In the genomic region with DNA sequence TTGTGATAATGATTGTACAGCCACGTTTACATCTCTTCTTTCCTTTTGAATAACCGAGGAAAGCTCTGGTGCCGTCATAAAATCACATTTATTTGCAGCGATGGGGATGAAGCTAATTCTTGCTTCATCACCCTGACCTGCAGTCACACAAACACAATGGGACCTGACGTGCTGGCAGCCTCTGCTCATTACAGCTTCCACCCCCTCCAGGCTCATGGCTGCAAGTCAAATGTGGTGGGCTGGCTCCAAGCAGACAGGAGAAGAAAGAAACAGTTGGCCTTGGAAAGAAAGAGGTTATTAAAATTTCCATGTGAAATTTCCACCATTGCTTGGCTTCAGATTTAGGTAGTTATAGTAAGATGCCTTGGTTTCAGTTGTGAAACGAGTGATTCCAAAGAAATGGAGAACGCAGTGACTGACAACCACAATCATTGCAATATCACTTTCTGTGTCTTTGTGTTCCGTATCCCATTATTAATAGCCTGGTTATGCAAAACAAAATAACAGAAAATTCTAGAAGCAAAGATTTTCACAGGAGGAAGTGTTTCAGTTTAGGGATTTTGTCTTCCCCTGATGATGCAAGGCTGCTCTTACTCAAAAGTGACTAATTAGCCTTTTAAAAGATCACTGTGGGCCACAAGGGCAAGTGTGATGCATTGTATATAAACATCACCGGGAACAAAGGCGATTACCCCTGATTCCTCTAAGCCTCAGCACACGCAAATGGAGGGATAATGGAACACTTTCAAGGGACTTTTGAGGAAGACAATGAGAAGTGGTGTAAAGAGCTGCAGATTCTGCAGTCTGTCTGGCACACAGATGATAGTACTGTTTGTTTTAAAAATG, we compare ENCODE assay signal across 8 mouse cellular contexts.
DNase-seq lines count a peak whose midpoint lies in the region; ATAC-seq and TF ChIP-seq lines count a peak whose summit lies in the region.

No protein-coding gene starts in this region.

- H3K79me2 ChIP-seq in liver, adult 2 months (ENCODE audit: control insufficient read depth, insufficient read depth, low read length): no peaks in the 10 kb centered on the region

- H3K9ac ChIP-seq in liver, adult 2 months (ENCODE audit: low read depth, low read length): no peak overlapping the region
- H3K9ac ChIP-seq in liver, embryonic 12.5 days: no peak overlapping the region
- H3K9ac ChIP-seq in hindbrain, embryonic 14.5 days: peak overlapping the region; percentile 18; the same call in 1 of the 2 replicates
- no peak overlapping the region for H3K9ac ChIP-seq in midbrain, embryonic 15.5 days

- peak; percentile 16 for DNase-seq in liver, adult 2 months (ENCODE audit: extremely low read depth, low read depth, low spot score)
- DNase-seq in embryo, embryonic 10.5 days (ENCODE audit: low spot score): peak; percentile 53
- peak; percentile 61 for DNase-seq in hindbrain, embryonic 14.5 days (ENCODE audit: low spot score)
- no peak for DNase-seq in thymus, adult 18-20 months
- no peak for DNase-seq in urinary bladder, postnatal 10 days (ENCODE audit: low spot score)
- no peak for DNase-seq in urinary bladder, adult 18-20 months (ENCODE audit: low spot score in 2 of 2)

- TF ChIP-seq CTCF in liver, adult 2 months (IDR thresholded peaks at IDR 0.05; ENCODE audit: low read depth, low read length): no peak

- H3K27me3 ChIP-seq in liver, adult 2 months (ENCODE audit: control insufficient read depth, insufficient read depth, low read length): no peaks in the 10 kb centered on the region
- H3K27me3 ChIP-seq in liver, embryonic 12.5 days (replicated peaks): no peaks in the 10 kb centered on the region
- H3K27me3 ChIP-seq in hindbrain, embryonic 14.5 days (ENCODE audit: control insufficient read depth, insufficient read depth, low read length): no peaks in the 10 kb centered on the region
- H3K27me3 ChIP-seq in midbrain, embryonic 15.5 days (replicated peaks): no peaks in the 10 kb centered on the region

- no peaks in the 10 kb centered on the region for H3K36me3 ChIP-seq in liver, adult 2 months (ENCODE audit: control insufficient read depth, insufficient read depth, low read length)
- H3K36me3 ChIP-seq in liver, embryonic 12.5 days: no peaks in the 10 kb centered on the region
- H3K36me3 ChIP-seq in hindbrain, embryonic 14.5 days (replicated peaks; ENCODE audit: control insufficient read depth, insufficient read depth): no peaks in the 10 kb centered on the region
- no peaks in the 10 kb centered on the region for H3K36me3 ChIP-seq in midbrain, embryonic 15.5 days (replicated peaks)

- 56% methylated on average over 11 of the region's 11 CpGs for WGBS in liver, adult 2 months
- WGBS in liver, embryonic 12.5 days (ENCODE audit: insufficient replicate concordance): 50% methylated on average over 11 of the region's 11 CpGs
- WGBS in hindbrain, embryonic 14.5 days: 11% methylated on average over 11 of the region's 11 CpGs
- 11% methylated on average over 11 of the region's 11 CpGs for WGBS in midbrain, embryonic 15.5 days

- 0 out of 2 replicates have a peak, but pooled peaks cover 3% of the 10 kb centered on the region for H3K4me1 ChIP-seq in liver, adult 2 months (ENCODE audit: control insufficient read depth, insufficient read depth, low read length)
- no peaks in the 10 kb centered on the region for H3K4me1 ChIP-seq in liver, embryonic 12.5 days
- peaks cover 26% of the 10 kb centered on the region for H3K4me1 ChIP-seq in hindbrain, embryonic 14.5 days (replicated peaks; ENCODE audit: control insufficient read depth, insufficient read depth, low read length)
- peaks cover 24% of the 10 kb centered on the region for H3K4me1 ChIP-seq in midbrain, embryonic 15.5 days

- TF ChIP-seq POLR2A in liver, adult 2 months (IDR thresholded peaks at IDR 0.05; ENCODE audit: extremely low read depth, insufficient read depth, low read length): no peak

- no peak for ATAC-seq in liver, embryonic 12.5 days
- peak; percentile 85; the same call in 1 of the 2 replicates for ATAC-seq in hindbrain, embryonic 14.5 days (ENCODE audit: low FRiP score)
- ATAC-seq in midbrain, embryonic 15.5 days (replicated peaks): peak; percentile 87

- no peak overlapping the region for H3K4me2 ChIP-seq in liver, embryonic 12.5 days
- peak overlapping the region; percentile 26 for H3K4me2 ChIP-seq in hindbrain, embryonic 14.5 days (replicated peaks)
- H3K4me2 ChIP-seq in midbrain, embryonic 15.5 days: peak overlapping the region; percentile 17

- no peaks in the 10 kb centered on the region for H3K9me3 ChIP-seq in liver, embryonic 12.5 days (replicated peaks)
- no peaks in the 10 kb centered on the region for H3K9me3 ChIP-seq in hindbrain, embryonic 14.5 days (ENCODE audit: control insufficient read depth, low read length)
- no peaks in the 10 kb centered on the region for H3K9me3 ChIP-seq in midbrain, embryonic 15.5 days

- no peak overlapping the region for H3K4me3 ChIP-seq in liver, adult 2 months (ENCODE audit: insufficient read depth, low read depth, low read length)
- H3K4me3 ChIP-seq in liver, embryonic 12.5 days: no peak overlapping the region
- H3K4me3 ChIP-seq in hindbrain, embryonic 14.5 days (replicated peaks; ENCODE audit: low read length): no peak overlapping the region
- no peak overlapping the region for H3K4me3 ChIP-seq in midbrain, embryonic 15.5 days

- no peak overlapping the region for H3K27ac ChIP-seq in liver, adult 2 months (replicated peaks; ENCODE audit: insufficient read depth, low read depth, low read length)
- no peak overlapping the region for H3K27ac ChIP-seq in liver, embryonic 12.5 days
- peak overlapping the region; percentile 79 for H3K27ac ChIP-seq in hindbrain, embryonic 14.5 days
- H3K27ac ChIP-seq in midbrain, embryonic 15.5 days: peak overlapping the region; percentile 79

Comparison
In these comparisons a context has a peak if more than half of its experiments do, and no peak if none do; other contexts are left out.
1. DNase-seq: peak in liver, adult 2 months (single experiment), embryo, embryonic 10.5 days (single experiment) and hindbrain, embryonic 14.5 days (single experiment); none in thymus, adult 18-20 months (0 of 2), urinary bladder, postnatal 10 days (single experiment) and urinary bladder, adult 18-20 months (0 of 2).
2. H3K27ac ChIP-seq: peak in hindbrain, embryonic 14.5 days (single experiment) and midbrain, embryonic 15.5 days (single experiment); none in liver, adult 2 months (single experiment) and liver, embryonic 12.5 days (single experiment).